Mouse (Mus musculus) thymus, adult 2 months (tissue): ENCODE data around the gene Ntrk3. TPM values are rescaled to one million over a fixed set of nuclear protein-coding genes. Genes with fewer than 3 reads are reported as not detected.

Experiments
- DNase-seq: peaks from one replicate; pipeline ENCODE4 v3.0.0; 2021
- H3K27ac ChIP-seq: fragments of 200-500 bp; 2 replicates; pipeline ENCODE4 v1.5.1; 2012; ENCODE audit warnings: low read length, control low read depth; ENCODE audit not compliant: control insufficient read depth, insufficient read depth
- H3K27me3 ChIP-seq: fragments of 200-500 bp; 2 replicates; pipeline ENCODE4 v1.6.1; 2012; ENCODE audit warnings: mild to moderate bottlenecking, low read length, moderate library complexity, mixed read lengths; ENCODE audit not compliant: control insufficient read depth, insufficient read depth
- H3K36me3 ChIP-seq: fragments of 200-500 bp; 2 replicates; pipeline ENCODE4 v1.6.1; 2012; ENCODE audit warnings: mild to moderate bottlenecking, low read length, moderate library complexity; ENCODE audit not compliant: control insufficient read depth, insufficient read depth
- H3K4me1 ChIP-seq: fragments of 200-500 bp; replicated peaks from 2 replicates; pipeline ENCODE4 v1.6.1; 2012; ENCODE audit warnings: low read length; ENCODE audit not compliant: control insufficient read depth, insufficient read depth
- H3K4me3 ChIP-seq: fragments of 200-500 bp; 2 replicates; pipeline ENCODE4 v1.5.1; 2012; ENCODE audit warnings: mild to moderate bottlenecking, low read length, control low read depth, moderate library complexity; ENCODE audit not compliant: control insufficient read depth, insufficient read depth
- CTCF ChIP-seq: fragments of 200-500 bp; IDR thresholded peaks from 2 replicates; pipeline ENCODE4 v1.5.1; 2012; ENCODE audit warnings: mild to moderate bottlenecking, control low read depth, low read length, moderate library complexity, borderline replicate concordance; ENCODE audit not compliant: control insufficient read depth, poor library complexity, insufficient read depth; ENCODE audit errors: extremely low read depth
- POLR2A ChIP-seq: fragments of 200-500 bp; IDR thresholded peaks from 2 replicates; pipeline ENCODE4 v1.6.1; 2012; ENCODE audit warnings: mild to moderate bottlenecking, low read length, control low read depth, moderate library complexity; ENCODE audit not compliant: control insufficient read depth, poor library complexity, insufficient read depth; ENCODE audit errors: extremely low read depth
- WGBS: fragments of 180-500 bp; shearing (Covaris S2); methylation state at CpG from one replicate; pipeline ENCODE4 v1.1.7; 2018; 5-methylcytosine and 5-hydroxymethylcytosine counted together
- polyA plus RNA-seq: library from polyadenylated mRNA; depleted of rRNA; stranded (reverse); fragments of >200 nt; gene quantifications from 2 replicates; pipeline ENCODE4 v1.2.3, GENCODE M21; 2012

The Ntrk3 gene
- polyA plus RNA-seq, 1 experiment: 54.7 TPM

DNA sequence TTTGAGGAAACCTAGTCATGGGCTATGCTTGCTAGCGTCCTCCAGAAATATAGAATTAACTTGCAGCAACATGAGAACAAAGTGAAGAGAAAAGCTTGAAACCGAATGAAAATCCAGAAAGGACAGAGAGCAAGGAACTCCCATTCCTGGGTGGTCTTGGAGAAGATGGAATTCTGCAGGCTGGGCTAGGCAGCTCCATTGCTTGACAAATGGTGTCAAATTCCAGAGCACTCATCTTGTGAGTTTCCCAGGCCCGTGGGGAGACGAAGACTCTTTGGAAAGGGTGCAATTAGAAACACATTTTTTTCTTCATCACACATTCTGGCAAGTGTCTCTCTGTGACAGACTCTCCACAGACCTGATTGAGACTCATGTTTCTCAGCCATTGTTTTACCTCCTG lies 479.7 kb downstream of the Ntrk3 start:
- WGBS: 49% methylated on average over 4 of the region's 4 CpGs
- H3K4me3 ChIP-seq: no peak overlapping the region
- DNase-seq: no peak
- no peaks in the 10 kb centered on the region for H3K36me3 ChIP-seq
- TF ChIP-seq POLR2A (no peak), CTCF (no peak)
- no peak overlapping the region for H3K27ac ChIP-seq
- H3K4me1 ChIP-seq: no peaks in the 10 kb centered on the region
- H3K27me3 ChIP-seq: no peaks in the 10 kb centered on the region

- H3K27me3 ChIP-seq: no peaks in the 10 kb centered on the region
- no peaks in the 10 kb centered on the region for H3K36me3 ChIP-seq
- TF ChIP-seq CTCF: no peak
- TF ChIP-seq POLR2A: no peak
- H3K4me3 ChIP-seq: no peak overlapping the region
- WGBS: 90% methylated on average over 3 of the region's 3 CpGs
- no peak for DNase-seq
- no peak overlapping the region for H3K27ac ChIP-seq
- H3K4me1 ChIP-seq: no peaks in the 10 kb centered on the region
These were observed 483.9 kb downstream of the Ntrk3 start for GRCm38 (mm10) chr7:78253777-78254385.

- Histone ChIP-seq H3K36me3 (no peaks in the 10 kb centered on the region), H3K27ac (no peak overlapping the region), H3K4me3 (no peak overlapping the region), H3K4me1 (no peaks in the 10 kb centered on the region), H3K27me3 (no peaks in the 10 kb centered on the region)
- no peak for DNase-seq
- 73% methylated on average over 5 of the region's 5 CpGs for WGBS
- no peak for TF ChIP-seq POLR2A
- no peak for TF ChIP-seq CTCF
These were observed 489.6 kb downstream of the Ntrk3 start for GRCm38 (mm10) chr7:78248119-78248642.

DNA sequence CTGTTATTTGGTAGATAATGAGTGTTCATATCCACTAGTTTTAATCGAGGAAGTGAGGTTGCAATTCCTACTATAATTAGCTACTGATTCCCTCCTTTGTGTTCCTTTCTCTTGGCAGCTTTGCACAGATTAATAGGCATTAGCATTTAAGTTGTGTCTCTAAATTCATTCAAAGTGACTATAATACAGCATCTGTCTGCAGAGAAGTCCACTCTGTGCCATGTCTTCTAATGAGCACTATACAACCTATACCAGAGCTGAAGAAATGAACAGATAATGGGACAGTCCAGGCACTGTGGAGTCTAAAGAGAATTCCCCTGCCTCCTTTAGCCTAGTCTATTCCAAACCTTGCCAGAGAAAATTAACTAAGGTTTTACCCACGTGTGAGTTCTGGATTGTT lies 498.8 kb downstream of the Ntrk3 start:
- no peak overlapping the region for H3K27ac ChIP-seq
- TF ChIP-seq CTCF (no peak), POLR2A (no peak)
- H3K4me3 ChIP-seq: no peak overlapping the region
- no peaks in the 10 kb centered on the region for H3K27me3 ChIP-seq
- H3K36me3 ChIP-seq: no peaks in the 10 kb centered on the region
- 77% methylated on average over 2 of the region's 2 CpGs for WGBS
- no peaks in the 10 kb centered on the region for H3K4me1 ChIP-seq
- DNase-seq: no peak

- no peak for DNase-seq
- no peak overlapping the region for H3K4me3 ChIP-seq
- no peak overlapping the region for H3K27ac ChIP-seq
- no peaks in the 10 kb centered on the region for H3K36me3 ChIP-seq
- H3K4me1 ChIP-seq: no peaks in the 10 kb centered on the region
- H3K27me3 ChIP-seq: no peaks in the 10 kb centered on the region
- 76% methylated on average over 6 of the region's 6 CpGs for WGBS
- no peak for TF ChIP-seq CTCF
- no peak for TF ChIP-seq POLR2A
These were observed 516.1 kb downstream of the Ntrk3 start for GRCm38 (mm10) chr7:78221668-78222067.

GRCm38 (mm10) chr7:78220949-78221348 lies 516.9 kb downstream of the Ntrk3 start:
- Histone ChIP-seq H3K36me3 (no peaks in the 10 kb centered on the region), H3K4me3 (no peak overlapping the region), H3K4me1 (no peaks in the 10 kb centered on the region), H3K27me3 (no peaks in the 10 kb centered on the region), H3K27ac (no peak overlapping the region)
- TF ChIP-seq CTCF (no peak), POLR2A (no peak)
- 77% methylated on average over 4 of the region's 4 CpGs for WGBS
- no peak for DNase-seq
